Mouse (Mus musculus) forelimb bud, embryonic 11.5 days (tissue): ENCODE measurements around the gene Rbm20.

Experiments
- DNase-seq: peaks from one replicate; pipeline ENCODE4 v3.0.0-alpha.2; 2012; ENCODE audit warnings: low read depth, low spot score

Gene Rbm20

GRCm38 (mm10) chr19:53716469-53716868 lies 39.4 kb downstream of the Rbm20 start:
- DNase-seq, result no peak

- no peak for DNase-seq
These were observed 40.3 kb downstream of the Rbm20 start for GRCm38 (mm10) chr19:53717364-53717763.

GRCm38 (mm10) chr19:53722186-53722585 lies 45.1 kb downstream of the Rbm20 start:
- no peak for DNase-seq

- no peak for DNase-seq
These were observed 46.9 kb downstream of the Rbm20 start for GRCm38 (mm10) chr19:53724053-53724452.

GRCm38 (mm10) chr19:53726340-53726739 lies 49.2 kb downstream of the Rbm20 start:
- DNase-seq, result no peak

- no peak for DNase-seq
These were observed 49.6 kb downstream of the Rbm20 start for GRCm38 (mm10) chr19:53726755-53727154.

- DNase-seq, result no peak
These were observed 50.2 kb downstream of the Rbm20 start for GRCm38 (mm10) chr19:53727277-53727676.

- DNase-seq, result no peak
These were observed 51.0 kb downstream of the Rbm20 start for GRCm38 (mm10) chr19:53727886-53728669.

- no peak for DNase-seq
These were observed 52.8 kb downstream of the Rbm20 start for GRCm38 (mm10) chr19:53729919-53730318.

- no peak for DNase-seq
These were observed 54.7 kb downstream of the Rbm20 start for GRCm38 (mm10) chr19:53731761-53732201.

- no peak for DNase-seq
These were observed 57.7 kb downstream of the Rbm20 start for GRCm38 (mm10) chr19:53734845-53735244.

- DNase-seq, result peak; percentile 77
These were observed 61.6 kb downstream of the Rbm20 start for GRCm38 (mm10) chr19:53738701-53739131.

- DNase-seq, result no peak
These were observed 62.6 kb downstream of the Rbm20 start for GRCm38 (mm10) chr19:53739570-53740266.

- DNase-seq, result no peak
These were observed 63.8 kb downstream of the Rbm20 start for GRCm38 (mm10) chr19:53740750-53741380.

- peak; percentile 30 for DNase-seq
These were observed 64.8 kb downstream of the Rbm20 start for GRCm38 (mm10) chr19:53741902-53742301.

GRCm38 (mm10) chr19:53745354-53745753 lies 68.2 kb downstream of the Rbm20 start:
- DNase-seq, result no peak

GRCm38 (mm10) chr19:53746116-53746515 lies 69.0 kb downstream of the Rbm20 start:
- no peak for DNase-seq

- DNase-seq, result no peak
These were observed 71.2 kb downstream of the Rbm20 start for GRCm38 (mm10) chr19:53748236-53748775.

- DNase-seq, result no peak
These were observed 72.2 kb downstream of the Rbm20 start for GRCm38 (mm10) chr19:53749326-53749725.

- DNase-seq, result no peak
These were observed 74.5 kb downstream of the Rbm20 start for GRCm38 (mm10) chr19:53751420-53752185.

GRCm38 (mm10) chr19:53752993-53753392 lies 75.9 kb downstream of the Rbm20 start:
- DNase-seq, result no peak
